Mouse (Mus musculus) limb, embryonic 11.5 days (tissue): ENCODE measurements around the gene Baiap2l2. TPM values are rescaled to one million over a fixed set of nuclear protein-coding genes. Genes with fewer than 3 reads are reported as not detected.
A peak's percentile ranks its signal among the peaks of the same experiment; 100 is the strongest.

Source experiments
- ATAC-seq: fragments of 200-750 bp; cut with Nextera tagmentation; 2 replicates; pipeline ENCODE4 v1.8.0; 2017; ENCODE audit warnings: low read depth; ENCODE audit not compliant: insufficient number of reproducible peaks, low FRiP score, low TSS enrichment
- DNase-seq: peaks from one replicate; pipeline ENCODE4 v3.0.0-alpha.2; 2015; ENCODE audit warnings: low spot score
- H3K27ac ChIP-seq: fragments of 300-500 bp; sonication (generic); replicated peaks from 2 replicates; pipeline ENCODE4 v1.5.1; 2014; ENCODE audit warnings: low read depth, mild to moderate bottlenecking, low read length
- H3K27me3 ChIP-seq: fragments of 300-500 bp; sonication (generic); 2 replicates; pipeline ENCODE4 v1.6.1; 2014; ENCODE audit warnings: mild to moderate bottlenecking, low read length, mixed read lengths; ENCODE audit not compliant: control insufficient read depth, insufficient read depth
- H3K36me3 ChIP-seq: fragments of 300-500 bp; sonication (generic); 2 replicates; pipeline ENCODE4 v1.6.1; 2014; ENCODE audit warnings: mild to moderate bottlenecking, low read length, moderate library complexity, mixed read lengths; ENCODE audit not compliant: control insufficient read depth, insufficient read depth
- H3K4me1 ChIP-seq: fragments of 300-500 bp; sonication (generic); 2 replicates; pipeline ENCODE4 v1.6.1; 2014; ENCODE audit warnings: low read length, mixed read lengths; ENCODE audit not compliant: control insufficient read depth, insufficient read depth
- H3K4me2 ChIP-seq: fragments of 300-500 bp; sonication (generic); 2 replicates; pipeline ENCODE4 v1.6.1; 2014; ENCODE audit warnings: low read depth, mild to moderate bottlenecking, moderate library complexity; ENCODE audit not compliant: severe bottlenecking
- H3K4me3 ChIP-seq: fragments of 300-500 bp; sonication (generic); 2 replicates; pipeline ENCODE4 v1.5.1; 2014; ENCODE audit warnings: low read depth, low read length
- H3K9ac ChIP-seq: fragments of 300-500 bp; sonication (generic); 2 replicates; pipeline ENCODE4 v1.6.1; 2014; ENCODE audit warnings: mild to moderate bottlenecking, low read length
- H3K9me3 ChIP-seq: fragments of 300-500 bp; sonication (generic); 2 replicates; pipeline ENCODE4 v1.6.1; 2016; ENCODE audit warnings: low read length; ENCODE audit not compliant: control insufficient read depth
- WGBS: fragments of 180-500 bp; shearing (Covaris S2); extraction: QIAGEN DNeasy Blood & Tissue Kit; methylation state at CpG from one replicate; pipeline ENCODE4 v1.1.7; 2014; 5-methylcytosine and 5-hydroxymethylcytosine counted together
- polyA plus RNA-seq: library from polyadenylated mRNA; unstranded; fragments of >200 nt; fragmentation: Nextera tagmentation; extraction: Ambion mirVana; gene quantifications from 2 replicates; pipeline ENCODE4 v1.2.1, GENCODE M21; 2014

The Baiap2l2 gene
- polyA plus RNA-seq, 1 experiment from 2014 or later = 0.88 TPM

DNA sequence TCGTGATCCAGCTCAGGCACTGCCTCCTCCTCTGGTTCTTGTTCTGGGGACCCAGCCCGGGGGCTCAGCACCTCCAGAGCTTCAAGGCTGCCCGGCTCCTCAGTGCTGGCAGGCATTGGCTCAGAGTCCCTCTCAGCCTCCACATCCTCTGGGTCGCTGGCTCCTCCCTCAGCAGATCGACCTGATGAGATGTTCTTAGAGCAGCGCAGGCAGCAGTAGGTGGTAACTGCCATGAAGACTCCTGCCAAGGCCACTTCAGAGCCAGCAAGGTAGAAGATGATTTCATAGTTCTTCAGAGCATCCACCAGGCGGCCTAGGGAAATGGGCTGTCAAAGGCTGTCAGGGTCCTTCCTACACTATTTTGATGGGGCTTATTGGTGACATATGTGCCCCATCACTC, 34.2 kb downstream of the Baiap2l2 start:
- H3K4me1 ChIP-seq = peaks cover 6% of the 10 kb centered on the region
- DNase-seq (no peak), ATAC-seq (0 out of 2 replicates have a peak, but pooled peaks have one; percentile 6)
- peaks cover 32% of the 10 kb centered on the region for H3K27me3 ChIP-seq
- no peak overlapping the region for H3K4me2 ChIP-seq
- no peaks in the 10 kb centered on the region; the same call in 1 of the 2 replicates for H3K36me3 ChIP-seq
- H3K9ac ChIP-seq = no peak overlapping the region
- 54% methylated on average over 7 of the region's 7 CpGs for WGBS
- H3K9me3 ChIP-seq = no peaks in the 10 kb centered on the region
- H3K4me3 ChIP-seq = no peak overlapping the region
- no peak overlapping the region for H3K27ac ChIP-seq

DNA sequence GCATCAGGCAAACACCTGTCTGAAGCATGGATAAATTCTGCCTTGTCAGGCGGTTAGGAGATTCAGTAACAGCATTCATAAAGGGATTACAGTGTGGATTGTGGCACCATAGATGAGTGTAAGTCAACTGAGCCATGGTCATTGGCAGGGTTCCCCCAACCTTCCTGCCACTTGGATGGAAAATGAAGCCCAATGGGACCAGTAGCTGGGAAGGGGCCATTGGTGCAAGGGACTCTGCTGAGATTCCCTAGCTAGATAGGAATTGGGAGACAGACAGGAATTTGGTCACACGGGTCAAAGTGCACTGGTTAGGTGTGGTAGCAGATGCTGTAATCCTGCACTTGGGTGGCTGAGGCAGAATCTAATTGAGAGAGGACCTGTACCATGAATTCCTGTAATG, 35.1 kb downstream of the Baiap2l2 start:
- Histone ChIP-seq H3K9me3 (no peaks in the 10 kb centered on the region), H3K4me1 (peaks cover 6% of the 10 kb centered on the region), H3K9ac (no peak overlapping the region), H3K4me3 (no peak overlapping the region), H3K36me3 (peaks cover 5% of the 10 kb centered on the region; the same call in 1 of the 2 replicates), H3K27me3 (peaks cover 32% of the 10 kb centered on the region), H3K27ac (no peak overlapping the region), H3K4me2 (no peak overlapping the region)
- no peak for DNase-seq
- no peak for ATAC-seq
- 79% methylated on average over 2 of the region's 2 CpGs for WGBS

DNA sequence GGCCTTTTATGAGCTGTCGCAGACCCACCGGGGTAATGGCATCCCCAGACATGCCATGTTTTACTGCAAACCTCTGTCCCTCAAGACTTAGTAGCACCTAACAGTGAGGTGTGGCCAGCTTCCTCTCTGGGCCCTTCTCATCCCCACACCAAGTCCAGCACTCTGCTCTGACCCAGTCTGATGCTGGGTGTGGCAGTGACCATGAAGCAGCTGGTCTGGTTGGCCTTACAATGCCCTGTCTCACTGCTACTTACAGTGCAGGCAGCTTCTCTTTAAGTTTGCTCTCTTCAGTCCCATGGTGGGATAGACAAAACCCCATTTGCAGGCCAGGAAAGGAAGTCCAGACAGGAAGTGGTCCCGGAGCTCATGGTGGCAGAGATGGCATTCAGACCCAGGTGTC, 40.0 kb downstream of the Baiap2l2 start:
- no peak for DNase-seq
- Histone ChIP-seq H3K4me3 (no peak overlapping the region), H3K9ac (no peak overlapping the region), H3K27me3 (no peaks in the 10 kb centered on the region), H3K4me1 (0 out of 2 replicates have a peak, but pooled peaks cover 2% of the 10 kb centered on the region), H3K4me2 (no peak overlapping the region), H3K27ac (no peak overlapping the region), H3K36me3 (peaks cover 13% of the 10 kb centered on the region; the same call in 1 of the 2 replicates), H3K9me3 (no peaks in the 10 kb centered on the region)
- WGBS = 94% methylated on average over 3 of the region's 3 CpGs
- no peak for ATAC-seq

DNA sequence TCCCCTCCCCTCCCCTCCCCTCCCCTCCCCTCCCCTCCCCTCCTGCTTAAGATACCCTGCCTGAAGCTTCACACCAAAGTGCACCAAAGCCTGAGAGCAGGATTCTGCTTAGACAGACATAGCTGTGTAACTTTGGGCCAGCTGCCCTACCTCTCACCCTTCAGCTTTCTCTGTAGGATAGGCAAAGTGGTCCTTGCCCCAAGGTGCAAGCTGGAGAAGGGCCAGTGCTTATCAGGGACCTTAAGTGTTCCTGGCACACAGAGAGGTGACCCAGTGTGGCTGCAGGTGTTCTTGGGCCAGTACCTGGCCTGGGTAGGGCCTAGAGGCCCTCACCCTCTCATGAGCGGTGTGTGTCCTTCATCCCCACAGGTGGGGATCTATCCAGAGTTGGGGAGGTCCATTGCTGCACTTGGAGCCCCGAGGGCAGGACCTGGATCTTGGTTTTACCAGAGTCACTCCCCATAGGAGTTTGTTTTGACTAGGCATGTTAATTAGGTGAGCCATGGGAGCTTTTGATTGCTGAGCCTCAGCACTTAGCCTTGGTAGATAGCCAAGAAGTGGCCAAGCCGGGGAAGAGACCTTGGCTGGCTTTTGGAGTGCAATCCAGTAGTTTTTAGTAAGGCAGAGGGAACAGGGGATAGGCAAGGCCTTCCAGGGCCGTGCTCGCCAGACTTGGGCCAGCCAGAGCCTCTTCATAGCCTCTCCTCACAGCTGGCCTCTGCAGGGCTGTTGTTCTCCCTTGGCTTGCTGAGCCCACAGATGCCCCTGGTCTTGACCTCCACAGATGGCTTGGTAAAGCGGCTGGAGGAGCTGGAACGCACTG, 41.1 kb downstream of the Baiap2l2 start:
- H3K9me3 ChIP-seq = no peaks in the 10 kb centered on the region
- H3K9ac ChIP-seq = no peak overlapping the region
- 81% methylated on average over 7 of the region's 7 CpGs for WGBS
- no peak overlapping the region for H3K27ac ChIP-seq
- H3K36me3 ChIP-seq = peaks cover 16% of the 10 kb centered on the region; the same call in 1 of the 2 replicates
- H3K4me2 ChIP-seq = no peak overlapping the region
- H3K4me1 ChIP-seq = 0 out of 2 replicates have a peak, but pooled peaks cover 2% of the 10 kb centered on the region
- DNase-seq (no peak), ATAC-seq (no peak)
- no peaks in the 10 kb centered on the region for H3K27me3 ChIP-seq
- no peak overlapping the region for H3K4me3 ChIP-seq

- 24% methylated on average over 10 of the region's 10 CpGs for WGBS
- Histone ChIP-seq H3K9ac (no peak overlapping the region), H3K27me3 (no peaks in the 10 kb centered on the region), H3K4me2 (no peak overlapping the region), H3K36me3 (peaks cover 16% of the 10 kb centered on the region; the same call in 1 of the 2 replicates), H3K4me1 (0 out of 2 replicates have a peak, but pooled peaks cover 2% of the 10 kb centered on the region), H3K4me3 (no peak overlapping the region), H3K27ac (no peak overlapping the region), H3K9me3 (no peaks in the 10 kb centered on the region)
- DNase-seq = peak; percentile 100
- peak; percentile 93 for ATAC-seq
Observed at GRCm38 (mm10) chr15:79243234-79244042, 41.9 kb downstream of the Baiap2l2 start.

- Histone ChIP-seq H3K36me3 (peaks cover 16% of the 10 kb centered on the region; the same call in 1 of the 2 replicates), H3K4me2 (no peak overlapping the region), H3K9me3 (no peaks in the 10 kb centered on the region), H3K9ac (no peak overlapping the region), H3K27me3 (no peaks in the 10 kb centered on the region), H3K4me1 (0 out of 2 replicates have a peak, but pooled peaks cover 2% of the 10 kb centered on the region), H3K27ac (no peak overlapping the region), H3K4me3 (no peak overlapping the region)
- 80% methylated on average over 13 of the region's 13 CpGs for WGBS
- DNase-seq = no peak
- ATAC-seq = peak; percentile 11; the same call in 1 of the 2 replicates
Observed at GRCm38 (mm10) chr15:79242574-79243233, 42.6 kb downstream of the Baiap2l2 start.

GRCm38 (mm10) chr15:79238036-79238435, 47.3 kb downstream of the Baiap2l2 start:
- Histone ChIP-seq H3K36me3 (peaks cover 14% of the 10 kb centered on the region), H3K9ac (no peak overlapping the region)
- 93% methylated on average over 6 of the region's 6 CpGs for WGBS

DNA sequence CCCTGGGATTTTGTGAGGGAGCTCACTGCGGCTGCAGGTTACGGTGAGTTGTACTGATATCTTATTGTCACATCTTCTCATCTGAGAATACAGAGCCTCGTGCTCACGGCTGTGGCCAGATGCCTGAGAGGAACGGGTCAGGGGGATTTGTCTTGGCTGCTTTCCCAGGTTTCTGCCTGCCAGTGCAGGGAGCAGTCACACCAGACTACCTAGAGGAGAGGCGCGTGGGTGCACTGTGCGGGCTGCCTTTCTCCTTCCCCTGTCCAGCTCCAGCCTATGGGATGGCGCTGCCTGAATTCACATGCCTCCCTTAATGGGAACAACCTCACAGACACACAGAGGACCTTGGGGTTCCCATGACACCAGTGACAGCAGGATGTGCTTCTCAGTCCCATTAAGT, 50.1 kb downstream of the Baiap2l2 start:
- ATAC-seq = no peak
- H3K27me3 ChIP-seq = no peaks in the 10 kb centered on the region
- H3K4me1 ChIP-seq = no peaks in the 10 kb centered on the region
- 95% methylated on average over 9 of the region's 9 CpGs for WGBS
- no peak overlapping the region for H3K4me2 ChIP-seq
- H3K9ac ChIP-seq = no peak overlapping the region
- peaks cover 6% of the 10 kb centered on the region for H3K36me3 ChIP-seq
- H3K4me3 ChIP-seq = no peak overlapping the region
- H3K27ac ChIP-seq = no peak overlapping the region
- no peaks in the 10 kb centered on the region for H3K9me3 ChIP-seq
- no peak for DNase-seq

More at GRCm38 (mm10) chr15:79238036-79238435, 47.3 kb downstream of the Baiap2l2 start:
- ATAC-seq (no peak), DNase-seq (no peak)
- no peak overlapping the region for H3K4me2 ChIP-seq
- H3K27me3 ChIP-seq = no peaks in the 10 kb centered on the region
- H3K27ac ChIP-seq = no peak overlapping the region
- no peaks in the 10 kb centered on the region for H3K4me1 ChIP-seq
- H3K4me3 ChIP-seq = no peak overlapping the region
- H3K9me3 ChIP-seq = no peaks in the 10 kb centered on the region
